Mouse (Mus musculus) E14TG2a.4 (cell line): ENCODE measurements around the gene Esr1.

Experiments
- CTCF ChIP-seq: conservative IDR thresholded peaks from 2 replicates; pipeline ENCODE4 v1.5.1; 2014; ENCODE audit warnings: low read length
- NANOG ChIP-seq: IDR thresholded peaks from 2 replicates; pipeline ENCODE4 v1.6.1; 2014; ENCODE audit warnings: borderline replicate concordance, low read length, mixed read lengths
- POU5F1 ChIP-seq: IDR thresholded peaks from 2 replicates; pipeline ENCODE4 v1.6.1; 2014; ENCODE audit warnings: low read length, borderline replicate concordance

DNA sequence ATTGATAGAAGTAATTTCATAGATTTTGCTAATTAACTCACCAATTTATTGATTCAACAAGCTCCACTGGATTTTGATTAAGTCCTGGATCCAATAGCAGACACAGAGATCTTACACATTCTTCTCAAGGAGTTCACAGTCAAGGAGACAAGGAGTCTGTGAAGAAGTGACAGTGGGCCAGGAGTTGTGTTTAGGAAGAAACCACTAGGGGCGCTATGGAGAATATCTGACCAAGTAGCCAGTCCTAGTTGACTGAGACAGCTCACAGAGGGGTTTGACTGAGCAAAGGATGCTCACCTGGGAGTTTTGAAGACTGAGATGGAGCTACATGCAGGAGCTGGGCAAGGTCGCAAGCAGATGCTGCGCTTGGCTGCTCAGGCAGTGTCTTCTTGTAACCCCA, 113.5 kb downstream of the Esr1 start:
- TF ChIP-seq CTCF (peak; percentile 55), POU5F1 (no peak), NANOG (no peak)
